Mouse (Mus musculus): ENCODE data around the gene Gm10837.

GRCm38 (mm10) chr14:122534017-122534924, 43.9 kb downstream of the Gm10837 start, which contains the start of gene Pcca:
- TF ChIP-seq EP300 (optimal IDR thresholded peaks at IDR 0.05) (no peak), CTCF (IDR thresholded peaks at IDR 0.05; ENCODE audit: low read depth) (peak; percentile 37)
